Mouse (Mus musculus) liver, postnatal 0 days (tissue): Measurements from ENCODE around the gene Coq9.

Experiments used
- CTCF ChIP-seq: sonication (generic); IDR thresholded peaks from 2 replicates; pipeline ENCODE4 v1.5.1; 2016; ENCODE audit warnings: antibody characterized with exemption, low read depth
- EP300 ChIP-seq: IDR thresholded peaks from 2 replicates; pipeline ENCODE4 v1.6.1; 2016; ENCODE audit warnings: antibody characterized with exemption, low read depth, mild to moderate bottlenecking

DNA sequence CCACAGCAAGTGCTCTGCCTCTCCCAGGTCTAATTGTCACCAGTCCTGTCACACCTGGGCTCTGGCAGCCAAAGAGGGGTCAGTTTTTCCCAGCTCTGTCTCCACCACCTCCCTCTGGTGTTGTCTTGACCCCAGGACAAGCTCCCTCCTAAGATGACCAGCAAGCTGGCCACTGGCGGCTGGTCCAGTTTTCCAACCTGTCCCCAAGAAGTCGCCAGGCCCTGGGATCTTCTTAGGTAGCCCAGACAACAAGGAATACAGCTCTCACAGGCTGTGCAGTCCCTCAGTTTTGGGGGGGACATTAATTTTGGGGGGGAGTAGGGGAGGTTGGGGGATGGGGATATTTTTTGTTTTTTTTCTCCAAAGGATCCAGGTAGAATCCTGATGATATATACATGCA is 34.5 kb downstream of the Coq9 start:
- TF ChIP-seq CTCF (no peak), EP300 (no peak)
